Mouse (Mus musculus) thymus, postnatal 14 days (tissue): ENCODE measurements at regions not wholly inside any gene's neighbourhood (a gene's known extent, or its start where the extent isn't known, plus 50 kb on each side); places are given as distances from the start of the nearest gene placed in this dataset.
"Not testable (repeated sequence)": the region's sequence is repeated elsewhere in the genome, so short reads cannot be mapped to it uniquely, and the experiment has no call there.

Source experiments
- DNase-seq: peaks from one replicate; pipeline ENCODE4 v3.0.0; 2021

DNA sequence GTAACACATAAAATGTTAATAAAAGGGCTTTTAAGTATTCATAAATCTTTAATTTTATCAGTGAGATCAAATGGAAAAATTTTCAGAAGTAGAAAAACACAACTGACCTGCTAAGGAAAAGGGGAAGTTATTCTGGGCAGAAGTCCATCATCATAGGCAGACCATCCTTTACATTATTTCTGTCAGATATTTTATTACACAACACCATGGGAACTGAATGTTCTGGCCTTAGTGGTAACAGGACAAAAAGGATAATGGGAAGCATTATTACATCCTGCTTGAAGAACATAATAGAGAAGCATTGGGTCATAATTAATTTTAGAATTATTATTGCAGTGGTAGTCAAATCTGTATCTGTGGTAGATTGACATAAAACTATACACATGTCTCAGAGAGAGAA is 603.5 kb upstream of the Gje1 start:
- DNase-seq = no peak

DNA sequence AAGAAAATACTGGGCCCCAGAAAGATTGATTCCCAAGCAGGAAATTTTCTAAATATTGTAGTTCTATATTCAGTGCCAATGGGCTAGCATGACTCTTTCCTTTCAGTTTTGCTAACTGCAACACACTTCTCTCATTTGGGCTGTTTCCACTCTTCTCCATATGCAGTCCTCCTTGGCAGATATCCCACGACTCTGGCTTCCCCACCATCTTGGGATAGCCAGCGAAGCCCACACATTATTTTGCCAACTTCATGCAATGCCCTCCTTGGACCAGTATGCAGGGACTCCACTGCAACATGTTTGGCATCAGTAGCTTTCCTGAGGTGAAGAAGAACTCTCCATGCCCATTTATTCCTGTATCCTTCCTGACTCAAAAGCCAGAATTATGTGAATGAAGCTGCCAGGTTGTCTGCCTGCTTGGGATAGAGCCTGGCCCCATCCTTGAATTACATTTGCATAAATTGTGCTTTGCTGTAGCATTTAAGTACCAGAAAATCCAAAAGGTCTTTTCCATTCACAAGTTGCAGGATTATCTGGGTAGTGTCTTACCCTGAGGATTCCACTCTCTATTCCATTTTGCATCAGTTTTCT is 599.1 kb upstream of the Gje1 start:
- no peak for DNase-seq

DNA sequence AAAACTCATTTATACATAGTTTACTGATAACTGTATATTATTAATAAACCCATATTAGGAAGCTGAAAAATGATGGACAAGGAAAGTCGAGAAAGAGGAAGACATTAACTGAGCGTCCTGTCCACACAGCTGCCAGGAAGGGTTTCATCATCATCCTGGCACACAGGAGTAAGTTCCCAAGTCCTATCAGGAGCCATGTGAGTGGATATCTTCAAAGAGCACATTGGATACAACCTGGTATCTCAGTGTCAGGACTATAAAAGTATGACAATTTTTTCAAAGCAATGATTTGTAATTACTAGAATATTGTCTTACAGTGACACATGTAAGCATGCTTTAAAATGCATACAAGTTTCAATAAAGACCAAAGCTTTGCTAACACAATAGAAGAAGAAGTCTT is 592.6 kb upstream of the Gje1 start:
- no peak for DNase-seq

DNA sequence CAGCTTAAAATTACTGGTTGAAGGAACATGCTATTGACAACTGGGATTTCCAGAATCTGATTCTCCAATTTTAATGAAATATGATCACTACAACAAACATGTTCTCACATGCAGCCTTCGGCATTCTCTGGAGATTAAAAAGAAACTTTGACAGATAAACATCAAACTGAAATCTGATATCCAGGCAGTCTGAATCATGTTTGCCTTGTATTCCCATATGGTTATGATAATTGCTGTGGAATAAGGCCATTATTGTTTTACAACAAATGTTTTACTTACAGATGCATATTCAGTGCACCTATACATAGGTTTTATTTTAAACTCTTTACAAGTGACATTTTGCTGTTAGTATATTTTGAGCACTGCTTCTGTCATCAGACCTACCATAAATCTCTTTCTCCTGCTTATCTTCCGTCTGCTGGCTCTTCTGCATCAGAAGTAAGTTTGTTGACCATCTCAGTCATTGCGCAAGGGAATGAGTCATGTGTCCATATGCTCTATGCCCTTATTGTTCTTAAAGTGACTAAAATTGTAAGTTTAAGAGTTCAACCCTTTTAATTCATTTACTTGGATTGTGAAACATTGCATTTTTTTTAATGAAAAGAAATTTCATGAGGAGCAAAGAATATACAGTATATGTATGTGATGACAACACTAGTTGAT is 587.9 kb upstream of the Gje1 start:
- no peak for DNase-seq

DNA sequence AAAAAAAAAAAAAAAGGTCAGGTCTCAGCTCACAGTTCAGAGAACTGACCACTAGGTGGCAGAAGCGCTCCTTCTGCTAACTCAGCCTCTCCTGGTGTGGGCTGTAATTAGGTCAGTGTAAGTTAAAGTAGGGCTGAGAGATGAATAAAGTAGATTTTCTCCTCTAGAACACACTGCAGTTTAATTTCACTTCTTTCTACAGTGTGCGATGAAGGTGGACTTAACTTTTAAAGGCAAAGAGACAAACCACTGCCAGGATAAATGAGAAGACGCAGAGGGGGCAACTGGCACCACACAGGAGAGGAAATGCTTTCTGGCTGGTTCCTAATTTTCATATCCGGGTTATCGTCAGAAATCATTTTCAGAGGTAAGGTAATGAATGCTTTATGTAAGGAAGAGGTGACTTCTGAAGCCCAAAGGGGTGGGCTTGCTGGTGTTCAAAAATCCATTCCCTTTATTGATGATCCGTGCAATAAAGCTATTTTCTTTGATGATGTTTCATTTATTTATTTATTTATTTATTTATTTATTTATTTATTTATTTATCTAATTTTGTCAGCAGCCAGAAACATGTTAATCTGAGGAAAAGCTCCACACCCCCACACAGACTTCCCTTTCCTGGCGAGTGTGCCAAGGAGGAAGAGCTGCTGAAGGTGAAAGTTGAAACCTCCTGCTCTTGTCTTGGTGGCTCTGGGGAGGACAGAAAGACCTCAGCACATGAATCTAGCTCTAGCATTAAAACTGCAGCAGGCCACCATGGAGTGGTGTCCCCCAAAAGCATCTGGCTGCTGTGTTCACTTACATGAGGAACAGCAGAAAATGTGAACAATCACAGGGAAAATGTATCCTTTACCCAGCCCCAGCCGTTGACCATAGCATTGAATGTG is 582.4 kb upstream of the Gje1 start:
- peak; percentile 54 for DNase-seq

DNA sequence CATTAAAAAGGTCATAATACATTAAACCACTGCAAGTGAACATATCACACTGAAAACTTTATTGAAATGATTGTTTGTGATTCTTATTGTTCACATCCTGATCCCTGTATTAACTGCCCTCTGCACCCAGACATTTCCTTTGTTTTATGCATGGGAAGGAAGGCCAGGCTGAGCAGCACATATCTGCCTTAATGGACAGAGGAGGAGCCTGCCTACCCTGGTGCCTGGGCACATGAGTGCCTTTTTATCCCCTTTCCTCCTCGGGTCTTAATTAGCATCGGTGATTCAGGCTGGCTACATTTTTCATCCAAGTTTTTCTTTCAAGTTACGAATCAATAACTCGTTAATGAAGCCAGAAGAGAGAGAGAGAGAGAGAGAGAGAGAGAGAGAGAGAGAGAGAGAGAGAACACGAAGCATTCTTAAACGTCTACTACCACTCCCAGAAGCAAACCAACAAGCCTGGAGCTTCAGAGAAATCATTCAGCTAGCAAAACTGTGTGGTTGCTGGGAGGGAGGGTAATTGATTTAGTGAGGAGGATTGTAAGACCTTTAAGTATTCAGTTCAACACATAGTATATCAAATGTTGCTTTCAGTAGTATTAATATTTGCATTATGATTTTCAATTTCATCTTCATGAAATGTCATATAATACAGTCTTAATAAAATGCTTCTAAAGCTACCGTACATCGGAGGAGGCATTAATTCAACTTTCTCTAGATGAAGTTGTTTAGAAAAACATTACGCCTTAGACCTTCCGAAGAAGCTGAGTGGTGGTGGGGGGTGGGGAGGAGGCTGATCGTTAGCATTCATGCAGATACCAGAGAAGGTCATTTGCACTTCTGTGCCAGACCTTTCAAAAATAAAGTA is 581.6 kb upstream of the Gje1 start:
- DNase-seq = no peak

DNA sequence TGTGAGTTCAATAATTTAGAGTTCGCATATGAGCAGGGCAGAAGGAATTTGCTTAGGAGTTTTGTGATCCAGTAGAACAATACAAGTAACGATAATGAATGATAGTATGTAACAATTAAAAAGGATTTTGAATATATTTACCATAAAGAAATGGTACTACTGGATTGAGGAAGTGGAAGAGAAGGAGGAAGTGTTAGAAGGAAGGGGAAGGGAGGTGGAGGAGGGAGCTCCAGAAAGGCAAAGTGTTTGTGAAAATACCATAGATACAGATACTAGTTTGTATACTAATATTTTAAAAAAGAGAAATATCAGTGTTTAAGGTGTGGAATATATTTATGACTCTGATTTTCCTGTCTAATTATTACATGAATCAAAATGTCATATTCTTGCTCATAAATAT is 579.2 kb upstream of the Gje1 start:
- no peak for DNase-seq

DNA sequence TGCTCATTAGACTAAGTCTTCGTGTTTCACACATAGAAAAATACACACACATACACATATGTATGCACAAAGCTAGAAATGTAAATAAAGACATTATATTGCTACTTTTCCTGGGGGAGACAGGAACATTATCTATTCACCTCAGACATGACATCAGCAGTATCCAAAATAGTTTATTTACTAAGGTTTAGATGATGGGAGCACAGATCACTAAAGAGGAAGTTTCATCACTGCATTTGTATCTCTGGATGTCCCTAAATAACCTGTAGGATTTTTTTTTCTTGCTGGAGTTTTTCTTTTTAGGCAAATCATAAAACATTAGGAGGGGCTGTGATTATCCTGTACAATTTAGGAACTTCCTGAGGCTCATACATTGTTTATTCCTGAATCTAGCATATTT is 576.1 kb upstream of the Gje1 start:
- DNase-seq = no peak

DNA sequence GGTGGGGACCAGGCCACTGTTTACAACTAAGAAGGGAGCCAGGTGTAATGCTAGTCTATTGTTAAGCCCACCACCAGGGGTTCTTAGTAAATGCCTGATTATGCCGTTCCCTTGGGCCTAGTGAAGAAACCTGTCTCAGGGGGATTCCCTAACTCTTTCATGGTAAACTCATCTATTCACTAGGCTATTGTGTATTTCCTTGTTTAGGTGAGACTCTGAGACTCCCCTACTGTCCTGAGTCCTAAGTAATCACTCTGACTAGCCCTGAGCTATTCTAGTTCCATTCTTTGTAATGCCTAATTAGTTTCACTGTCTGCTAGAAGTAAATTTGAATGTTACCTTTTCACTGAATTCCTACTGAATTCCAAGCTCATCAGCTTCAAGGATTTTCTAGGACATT is 545.3 kb upstream of the Gje1 start:
- DNase-seq = not testable (repeated sequence)

DNA sequence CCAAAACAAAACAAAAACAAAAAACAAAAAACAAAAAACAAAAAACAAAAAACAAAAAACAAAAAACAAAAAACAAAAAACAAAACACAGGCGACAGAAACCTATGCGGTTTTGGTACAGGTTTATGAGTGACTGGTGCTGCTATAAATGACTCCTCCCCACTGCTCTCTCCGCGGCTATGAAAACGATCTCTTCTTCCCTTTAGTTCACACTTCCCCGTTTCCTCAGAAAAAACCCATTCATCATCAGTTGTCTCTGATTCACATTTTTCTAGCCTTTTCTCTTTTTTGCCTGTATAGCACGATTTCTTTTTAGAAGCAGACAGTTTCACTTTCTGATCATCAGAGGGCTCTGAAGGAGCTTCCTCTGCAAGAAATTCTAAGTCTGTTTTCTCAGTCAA is 544.3 kb upstream of the Gje1 start:
- DNase-seq = not testable (repeated sequence)

DNA sequence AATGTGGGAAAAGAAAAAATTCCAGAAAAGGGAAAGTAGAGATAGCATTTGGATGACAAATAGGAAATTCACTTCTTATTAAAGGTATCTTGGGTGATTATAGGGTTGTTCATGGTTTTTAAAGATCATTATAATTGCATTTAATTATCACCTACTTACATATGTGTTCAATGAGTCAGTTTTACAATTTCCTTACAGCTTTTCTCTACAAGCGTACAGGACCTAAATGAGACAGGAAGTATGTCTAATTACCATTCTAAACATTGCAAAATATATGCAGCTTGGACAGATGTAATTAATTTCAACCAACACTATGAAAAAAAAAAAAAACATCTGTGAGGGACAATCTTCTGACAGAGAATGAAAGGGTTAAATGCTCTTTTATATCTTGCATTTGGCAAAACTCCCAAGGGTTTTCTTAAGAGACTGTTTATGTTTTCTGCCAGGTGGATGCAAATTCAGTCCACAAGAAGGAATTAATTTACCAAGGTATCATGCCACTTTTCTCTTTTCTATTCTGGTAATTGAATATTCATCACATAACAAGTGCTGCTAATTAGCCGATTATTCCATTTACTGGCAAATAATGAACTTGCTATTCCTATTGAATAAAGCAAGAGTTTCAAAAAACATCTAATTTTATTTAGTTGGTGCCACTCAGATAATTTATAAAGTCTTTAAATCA is 531.5 kb upstream of the Gje1 start:
- DNase-seq = no peak

DNA sequence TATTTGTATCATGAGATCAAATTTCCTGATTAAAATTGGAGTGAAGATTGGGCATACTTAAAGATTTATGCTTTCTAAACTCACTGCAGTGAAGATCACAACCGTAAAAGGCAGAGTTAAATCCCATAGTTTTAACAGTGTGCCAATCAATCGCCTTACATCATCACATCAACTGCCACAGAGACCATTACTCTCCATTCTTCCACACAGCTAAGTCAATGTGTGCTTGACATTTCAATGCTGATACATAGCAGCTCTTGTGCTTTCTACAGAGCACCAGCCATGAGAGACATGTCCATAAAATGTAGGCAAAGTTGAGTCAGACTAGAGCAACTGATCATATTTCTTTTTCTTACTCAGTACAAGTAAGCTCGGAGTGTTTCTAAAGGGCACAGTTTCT is 530.9 kb upstream of the Gje1 start:
- DNase-seq = no peak

DNA sequence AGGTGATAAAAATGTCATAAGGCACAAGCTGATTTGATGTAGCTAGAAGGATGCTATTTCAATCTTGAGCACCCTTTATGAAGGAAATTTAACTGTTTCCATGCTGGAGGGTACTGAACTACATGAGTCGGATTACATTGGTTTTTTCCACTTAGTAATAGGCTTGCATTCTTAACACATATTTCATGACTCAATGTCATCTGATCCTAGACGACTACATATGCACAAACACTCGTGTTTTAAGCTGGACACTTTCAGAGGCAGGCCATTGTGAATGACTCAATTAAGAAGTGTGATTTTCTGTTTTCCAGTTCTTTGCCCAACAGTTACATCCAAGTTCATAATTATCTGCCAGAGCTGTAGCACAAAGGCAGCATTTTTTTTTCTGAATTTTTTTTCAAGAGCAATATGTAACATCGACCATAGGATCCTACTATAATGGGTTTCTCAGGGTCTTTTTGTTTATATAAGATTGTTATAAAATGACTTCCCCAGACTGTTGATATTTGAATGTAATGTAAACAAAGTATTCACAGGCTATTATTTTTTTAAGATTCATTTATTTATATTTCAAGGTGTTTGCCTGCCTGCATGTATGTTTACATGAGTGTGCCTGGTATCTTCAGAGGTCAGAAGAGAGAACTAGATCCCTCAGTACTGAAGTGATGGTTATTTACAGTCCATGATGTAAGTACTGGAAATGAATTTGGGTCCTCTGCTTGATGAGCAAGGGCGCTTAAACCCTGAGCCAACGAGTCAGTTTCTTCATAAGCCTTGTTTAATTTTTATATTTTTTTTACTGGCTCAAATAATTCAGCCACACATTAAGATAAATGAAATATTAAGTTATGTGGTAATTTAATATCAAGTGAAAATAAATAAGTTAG is 526.6 kb upstream of the Gje1 start:
- DNase-seq = no peak

DNA sequence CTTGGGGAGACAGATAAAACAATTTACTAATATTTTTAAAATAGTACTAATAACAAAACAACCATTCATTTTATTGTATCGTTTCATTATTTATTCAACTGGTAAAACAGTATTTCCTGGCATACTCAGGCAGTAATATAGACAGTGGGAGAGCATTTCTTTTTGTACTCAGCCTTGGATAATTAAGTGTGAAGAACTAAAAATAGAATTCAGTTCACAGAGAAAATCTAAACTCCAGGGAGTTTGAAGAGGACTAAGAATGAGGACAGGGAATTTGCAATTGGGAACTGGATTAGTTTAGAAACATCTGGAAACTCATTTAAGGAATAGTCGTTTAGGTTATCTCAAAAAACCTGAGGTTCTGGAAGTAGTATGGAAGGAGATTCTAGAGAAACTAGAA is 525.4 kb upstream of the Gje1 start:
- no peak for DNase-seq

DNA sequence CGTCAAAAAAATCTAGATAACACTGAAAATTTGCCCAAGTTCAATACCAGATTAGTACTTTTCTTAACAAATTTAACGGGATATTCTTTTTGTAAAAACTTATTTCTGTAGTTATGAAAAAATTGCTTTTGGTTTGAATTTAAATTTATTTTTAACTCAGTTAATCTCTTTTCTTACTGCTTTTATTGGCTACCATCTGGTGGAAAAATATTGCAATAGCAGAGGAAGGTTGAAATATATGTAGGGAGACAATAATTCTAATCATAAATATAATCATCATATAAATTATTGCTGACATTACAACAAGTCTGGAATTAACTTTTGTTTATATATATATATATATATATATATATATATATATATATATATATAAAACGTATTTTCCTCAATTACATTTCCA is 500.9 kb upstream of the Gje1 start:
- DNase-seq = no peak

DNA sequence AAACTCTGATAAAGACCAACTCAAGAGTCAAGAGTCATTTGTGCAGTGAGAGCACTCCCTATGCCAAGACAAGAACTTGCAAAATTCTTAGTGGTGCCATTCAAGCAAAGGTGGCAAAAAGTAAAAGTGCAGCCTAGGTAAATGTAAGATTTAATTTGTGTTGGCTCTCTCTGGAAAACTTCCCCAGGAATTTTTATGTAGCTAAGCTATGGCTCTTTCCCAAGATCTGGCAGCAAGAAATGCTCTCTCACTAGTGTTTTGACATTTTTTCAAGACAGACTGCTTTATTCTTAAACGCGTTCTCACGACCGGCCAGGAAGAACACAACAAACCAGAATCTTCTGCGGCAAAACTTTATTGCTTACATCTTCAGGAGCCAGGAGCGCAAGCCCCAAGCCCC is 461.6 kb upstream of the Gje1 start:
- no peak for DNase-seq

DNA sequence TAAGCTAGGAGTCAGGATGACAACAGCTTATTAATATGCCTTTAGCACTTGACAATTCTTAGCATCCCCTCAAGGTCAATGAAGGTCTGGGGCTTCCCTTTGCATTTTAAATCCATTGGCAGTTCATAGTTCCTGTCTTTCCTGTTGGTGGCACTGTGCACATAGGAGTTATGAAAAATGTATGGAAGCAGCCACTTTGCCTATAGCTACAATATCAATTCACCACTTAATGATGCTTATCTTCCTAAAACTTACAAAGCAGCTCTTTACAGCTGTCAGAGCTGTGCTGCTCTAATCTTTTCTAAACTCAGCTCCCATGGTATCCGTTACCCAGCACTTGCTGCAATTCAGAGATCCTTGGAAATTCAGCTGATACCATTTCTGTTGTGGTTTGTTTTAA is 456.4 kb upstream of the Gje1 start:
- DNase-seq = no peak

DNA sequence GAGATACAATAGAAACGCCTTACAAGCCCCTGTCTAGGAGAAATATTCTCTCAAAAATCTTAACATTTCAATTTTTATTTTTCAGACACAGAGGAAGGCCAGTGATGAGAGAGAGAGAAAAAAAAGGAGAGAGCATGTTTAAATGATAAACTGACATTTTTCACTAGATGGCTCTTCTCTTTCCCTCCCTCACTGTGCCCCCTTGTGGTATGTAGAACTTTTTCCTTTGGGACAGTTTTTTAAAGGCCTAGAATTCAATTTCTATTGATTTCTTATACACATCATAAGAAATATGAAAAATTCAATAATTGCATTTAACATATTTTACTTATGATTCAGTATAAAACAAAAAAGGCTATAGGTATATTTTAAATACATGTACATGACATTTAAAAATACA is 454.5 kb upstream of the Gje1 start:
- DNase-seq = no peak

DNA sequence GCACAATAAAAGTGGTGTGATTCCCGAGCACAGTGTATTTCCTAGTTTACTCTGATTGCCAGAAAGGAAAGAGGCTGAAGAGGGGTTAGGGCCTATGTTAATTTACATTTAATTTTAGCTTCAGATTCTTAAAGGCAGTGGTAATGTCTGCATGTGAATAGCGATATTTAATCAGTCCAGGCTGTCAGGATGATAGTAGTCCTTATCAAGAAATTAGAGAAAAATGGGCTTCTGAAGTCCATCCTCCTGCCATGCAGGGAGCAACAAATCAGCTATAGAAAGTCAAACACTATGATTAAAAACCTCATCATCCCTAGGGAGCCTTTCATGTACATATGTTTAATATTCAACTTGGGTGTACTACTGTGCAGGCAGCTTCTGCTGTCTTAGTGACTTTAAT is 422.7 kb upstream of the Gje1 start:
- no peak for DNase-seq
